Mouse (Mus musculus): ENCODE data around the gene Gm4894. TPM values are rescaled to one million over a fixed set of nuclear protein-coding genes. Genes with fewer than 3 reads are reported as not detected.

Gm4894 gene
- total RNA-seq, 2 experiments from 2014 or later, result not detected

DNA sequence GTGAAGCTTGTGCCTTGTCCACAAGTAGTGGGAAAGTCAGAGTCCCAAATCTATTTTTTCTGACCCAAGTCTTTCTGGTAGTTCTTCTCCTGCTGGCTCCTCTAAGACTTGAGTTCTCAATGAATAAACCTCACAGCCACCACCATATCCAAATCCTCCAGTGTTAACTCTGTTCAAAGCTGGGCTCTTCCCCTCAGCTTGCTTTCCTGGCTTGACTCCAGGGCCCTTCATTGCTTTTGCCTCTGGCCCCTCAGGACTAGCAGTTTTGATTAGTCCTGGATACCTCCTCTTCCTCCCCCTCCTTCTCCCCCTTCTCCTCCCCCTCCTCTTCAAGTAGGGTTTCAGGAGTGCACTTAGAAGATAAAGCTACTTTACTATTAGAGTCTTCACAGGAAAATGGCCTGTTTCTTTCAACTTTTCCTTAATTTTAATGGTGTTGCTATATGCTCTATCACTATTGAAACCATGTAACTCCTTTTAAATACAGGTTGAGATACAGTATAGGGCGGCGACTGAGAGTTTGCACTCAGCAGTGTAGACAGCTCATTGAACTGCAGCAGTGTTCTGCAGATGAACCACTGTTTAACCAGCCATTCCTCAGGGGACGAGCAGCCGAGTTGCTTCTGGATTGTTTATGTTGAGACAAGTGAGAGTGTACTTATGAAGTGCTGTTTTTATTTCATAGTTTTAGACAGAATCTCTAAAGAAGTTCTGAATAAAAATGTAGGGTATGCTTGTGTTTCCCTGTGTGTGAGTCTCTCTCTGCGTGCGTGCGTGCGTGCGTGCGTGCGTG lies 26.4 kb downstream of the Gm4894 start:
- no peak overlapping the region for H3K4me3 ChIP-seq
- TF ChIP-seq CTCF (IDR thresholded peaks at IDR 0.05), result no peak
- H3K27ac ChIP-seq, result no peak overlapping the region
- no peak for DNase-seq (ENCODE audit: extremely low spot score in 1 of 2, low spot score in 2 of 2)
- intact Hi-C loops (cut with DNase I), result no loop called here

DNA sequence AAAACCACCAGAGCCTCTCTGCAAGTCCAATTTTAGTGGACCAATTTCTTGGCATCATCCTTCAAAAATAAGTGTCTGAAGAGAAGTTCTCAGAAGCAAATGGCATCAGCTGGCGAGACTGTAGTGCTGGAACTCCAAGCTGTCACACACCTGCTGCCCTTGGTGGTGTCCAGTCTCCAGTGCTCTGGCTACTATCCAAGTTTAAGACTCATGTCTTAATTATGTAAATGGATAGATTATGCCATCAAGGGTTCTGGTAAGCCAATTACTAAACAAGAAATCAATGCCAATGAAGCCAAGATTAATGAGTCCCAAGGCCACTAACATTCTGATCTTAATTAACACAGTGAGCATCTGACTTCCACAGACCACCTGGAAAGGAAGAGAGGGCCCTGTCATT lies 44.8 kb downstream of the Gm4894 start:
- no peak for DNase-seq (ENCODE audit: extremely low spot score in 1 of 2, low spot score in 2 of 2)
- intact Hi-C loops (cut with DNase I), result no loop called here
- no peak for TF ChIP-seq CTCF (IDR thresholded peaks at IDR 0.05)
- H3K4me3 ChIP-seq, result no peak overlapping the region
- H3K27ac ChIP-seq, result no peak overlapping the region

DNA sequence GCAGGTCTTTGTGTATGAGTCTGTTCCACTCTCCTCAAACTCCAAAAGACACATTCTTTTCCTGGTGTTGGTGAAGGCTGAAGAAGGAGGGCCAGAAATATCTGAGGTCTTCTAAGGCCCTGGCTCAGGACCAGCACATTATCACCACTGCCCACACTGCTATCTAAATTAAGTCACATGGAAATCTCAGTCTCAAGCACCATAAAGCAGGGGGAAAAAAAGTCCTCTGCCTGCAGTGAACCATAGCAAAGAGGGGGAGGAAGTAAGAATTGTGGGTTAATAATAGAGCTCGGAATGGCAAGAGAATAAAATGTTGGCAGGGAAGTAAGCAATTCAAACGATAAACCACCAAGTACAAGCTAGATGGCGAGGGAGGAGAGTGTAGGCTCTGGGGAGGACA lies 57.2 kb downstream of the Gm4894 start:
- DNase-seq (ENCODE audit: extremely low spot score in 1 of 2, low spot score in 2 of 2), result no peak
- intact Hi-C loops (cut with DNase I), result no loop called here
- no peak overlapping the region for H3K4me3 ChIP-seq
- TF ChIP-seq CTCF (IDR thresholded peaks at IDR 0.05), result no peak
- no peak overlapping the region for H3K27ac ChIP-seq

DNA sequence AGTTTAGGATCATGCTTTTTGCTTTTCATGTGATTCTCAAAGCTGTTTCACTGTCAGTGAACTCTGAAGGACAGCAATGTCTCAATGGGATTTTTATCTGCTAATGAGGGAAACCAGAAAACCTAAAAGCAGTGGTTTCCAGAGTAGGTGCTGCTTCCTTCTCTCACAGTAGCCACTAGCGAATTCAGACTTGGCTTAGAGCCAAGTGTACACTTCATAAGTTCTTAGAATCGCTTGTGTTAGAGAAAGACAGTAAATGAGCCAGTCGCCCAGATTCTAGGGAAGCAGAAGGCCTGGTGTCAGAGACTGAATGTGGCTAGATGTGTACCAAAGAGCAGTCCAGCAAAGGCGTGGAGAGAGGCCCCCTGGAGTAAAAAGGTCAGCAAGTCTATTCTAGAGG lies 60.5 kb downstream of the Gm4894 start:
- TF ChIP-seq CTCF (IDR thresholded peaks at IDR 0.05), result no peak
- intact Hi-C loops (cut with DNase I), result no loop called here
- no peak for DNase-seq (ENCODE audit: extremely low spot score in 1 of 2, low spot score in 2 of 2)
- no peak overlapping the region for H3K4me3 ChIP-seq
- no peak overlapping the region for H3K27ac ChIP-seq

DNA sequence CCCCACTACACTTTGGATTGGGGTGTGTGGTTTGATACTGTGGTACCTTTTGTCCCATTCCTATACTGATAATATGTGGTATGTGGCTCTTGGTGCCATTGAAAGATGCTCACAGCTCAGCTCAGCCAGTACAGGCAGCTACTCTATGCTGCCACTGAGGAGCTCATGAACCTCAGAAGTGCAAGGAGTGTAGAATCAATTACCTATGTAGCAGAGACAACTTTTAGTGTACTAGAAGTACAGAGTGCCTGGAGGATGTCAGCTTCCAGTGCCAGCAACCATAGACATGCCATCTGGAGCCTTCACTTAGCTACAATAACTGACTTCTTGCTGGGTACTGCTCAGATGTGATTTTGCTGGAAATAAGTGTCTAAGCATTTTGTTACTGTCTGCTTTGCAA lies 68.3 kb downstream of the Gm4894 start:
- intact Hi-C loops (cut with DNase I), result no loop called here
- H3K4me3 ChIP-seq, result no peak overlapping the region
- H3K27ac ChIP-seq, result no peak overlapping the region
- DNase-seq (ENCODE audit: extremely low spot score in 1 of 2, low spot score in 2 of 2), result no peak
- no peak for TF ChIP-seq CTCF (IDR thresholded peaks at IDR 0.05)

Other genes with a start within 250 kb of the Gm4894 start
- 10 to 100 TPM; 17.7 to 19.6 TPM for gene Zw10, start 194.9 kb upstream of the Gm4894 start, total RNA-seq (2021)
- under 1 TPM; 0.70 TPM for gene Tmprss5, start 169.3 kb upstream of the Gm4894 start, total RNA-seq (2021)
- gene Drd2, start 90.1 kb downstream of the Gm4894 start, total RNA-seq (2021), result 10 to 100 TPM in 1 of 2 experiments, 1 to 10 TPM in 1; 3.5 to 10.5 TPM
- not detected for gene Ankk1, start 176.5 kb downstream of the Gm4894 start, total RNA-seq (2021)
- gene Ttc12, start 235.7 kb downstream of the Gm4894 start, total RNA-seq (2021), result 1 to 10 TPM; 1.4 to 1.7 TPM